Mouse (Mus musculus): ENCODE measurements around the gene Megf9. TPM values are rescaled to one million over a fixed set of nuclear protein-coding genes. Genes with fewer than 3 reads are reported as not detected.

The Megf9 gene
- polyA plus RNA-seq (2012; fragmentation: generic; extraction: Trizol): 1.7 TPM
- long read RNA-seq, experiment 1: 0 reads
- long read RNA-seq, experiment 2, full-length matches to known transcripts: 34 of 36 reads
- long read RNA-seq, experiment 2, partial matches to known transcripts: 0 of 36 reads
- long read RNA-seq, experiment 2, other reads (novel, unspliced or antisense): 2 of 36 reads

DNA sequence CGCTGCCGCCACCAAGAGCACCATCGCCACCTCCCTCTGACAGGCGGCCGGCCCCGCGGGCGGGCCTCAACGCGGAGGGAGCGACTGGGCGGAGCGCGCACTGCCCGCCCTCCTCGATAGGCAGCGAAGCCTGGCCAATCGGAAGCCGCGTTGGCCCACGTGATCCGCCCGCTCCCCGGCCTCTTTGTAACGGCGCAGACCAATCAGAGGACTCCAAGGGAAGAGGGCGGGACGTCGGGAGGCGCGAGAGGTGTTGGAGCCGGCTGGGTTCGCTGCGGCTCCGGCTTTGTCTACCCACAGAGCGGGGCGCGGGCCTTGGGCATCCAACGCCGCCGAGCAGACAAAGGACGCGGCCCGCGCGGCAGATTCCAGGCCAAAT is at the start of gene Megf9:
Megf9 (minus strand) TSS at position 105 of the 379 bp plus-strand sequence.
- peak within 1 kb of the TSS; percentile 56 for H3K4me3 ChIP-seq (ENCODE audit: insufficient read depth, poor library complexity, severe bottlenecking)
- H3K79me2 ChIP-seq (ENCODE audit: control insufficient read depth, insufficient read depth): no peaks in the 10 kb centered on the region
- TF ChIP-seq CTCF (IDR thresholded peaks at IDR 0.05; ENCODE audit: control insufficient read depth, insufficient read depth, insufficient read length) (no peak), MYOG (IDR thresholded peaks at IDR 0.05; ENCODE audit: control insufficient read depth, extremely low read depth, insufficient read length) (no peak), MAX (IDR thresholded peaks at IDR 0.05) (peak; percentile 18), MYOD1 (IDR thresholded peaks at IDR 0.05; ENCODE audit: control insufficient read depth, insufficient read length, low read depth) (no peak), FOSL1 (IDR thresholded peaks at IDR 0.05; ENCODE audit: insufficient read depth, low read length, poor library complexity, severe bottlenecking) (no peak), CEBPB (IDR thresholded peaks at IDR 0.05; ENCODE audit: low read depth) (no peak), USF1 (IDR thresholded peaks at IDR 0.05; ENCODE audit: low read depth) (peak; percentile 91)
- H3K79me3 ChIP-seq (ENCODE audit: low read depth): no peaks in the 10 kb centered on the region
- H3ac ChIP-seq (ENCODE audit: control insufficient read depth, insufficient read length, low read depth): peak within 1 kb of the TSS; percentile 89
- H3K27me3 ChIP-seq (ENCODE audit: control insufficient read depth, insufficient read depth, insufficient read length): no peaks in the 10 kb centered on the region
- no peaks in the 10 kb centered on the region for H3K36me3 ChIP-seq (ENCODE audit: control insufficient read depth, insufficient read depth)

- Histone ChIP-seq H3K79me2 (ENCODE audit: control insufficient read depth, insufficient read depth) (no peaks in the 10 kb centered on the region), H3ac (ENCODE audit: control insufficient read depth, insufficient read length, low read depth) (no peak overlapping the region), H3K27me3 (ENCODE audit: control insufficient read depth, insufficient read depth, insufficient read length) (no peaks in the 10 kb centered on the region), H3K36me3 (ENCODE audit: control insufficient read depth, insufficient read depth) (no peaks in the 10 kb centered on the region), H3K4me3 (ENCODE audit: insufficient read depth, poor library complexity, severe bottlenecking) (no peak overlapping the region), H3K79me3 (ENCODE audit: low read depth) (no peaks in the 10 kb centered on the region)
- TF ChIP-seq MYOD1 (IDR thresholded peaks at IDR 0.05; ENCODE audit: control insufficient read depth, insufficient read length, low read depth) (no peak), CTCF (IDR thresholded peaks at IDR 0.05; ENCODE audit: control insufficient read depth, insufficient read depth, insufficient read length) (no peak), FOSL1 (IDR thresholded peaks at IDR 0.05; ENCODE audit: insufficient read depth, low read length, poor library complexity, severe bottlenecking) (no peak), MAX (IDR thresholded peaks at IDR 0.05) (no peak), USF1 (IDR thresholded peaks at IDR 0.05; ENCODE audit: low read depth) (no peak), MYOG (IDR thresholded peaks at IDR 0.05; ENCODE audit: control insufficient read depth, extremely low read depth, insufficient read length) (no peak)
Observed at GRCm38 (mm10) chr4:70579654-70580053, 44.9 kb upstream of the Megf9 start.

DNA sequence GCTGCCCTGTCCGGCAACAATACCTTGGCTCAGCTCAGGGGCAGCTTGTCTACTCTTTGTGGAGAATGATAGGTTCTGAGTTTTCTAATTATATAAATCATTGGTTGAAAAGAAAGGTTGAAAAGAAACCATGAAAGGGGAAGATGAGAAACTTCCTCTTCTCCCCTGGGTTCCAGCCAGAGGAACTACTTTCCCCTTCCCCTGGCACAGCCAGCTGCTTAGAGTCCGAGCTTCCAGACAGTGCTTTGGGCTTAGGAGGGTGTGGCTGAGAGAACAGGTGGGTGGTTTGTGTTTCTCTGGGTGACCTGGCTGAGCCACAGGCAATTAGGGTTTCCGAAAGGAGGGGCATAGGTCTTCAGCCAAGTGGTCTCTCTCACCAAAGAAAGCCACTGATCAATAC is 43.5 kb upstream of the Megf9 start:
- H3K79me3 ChIP-seq (ENCODE audit: low read depth): no peaks in the 10 kb centered on the region

GRCm38 (mm10) chr4:70576096-70576495 is 41.3 kb upstream of the Megf9 start:
- H3ac ChIP-seq (ENCODE audit: control insufficient read depth, insufficient read length, low read depth): no peak overlapping the region
- TF ChIP-seq CEBPB (IDR thresholded peaks at IDR 0.05; ENCODE audit: low read depth) (no peak), CTCF (IDR thresholded peaks at IDR 0.05; ENCODE audit: control insufficient read depth, insufficient read depth, insufficient read length) (no peak), MAX (IDR thresholded peaks at IDR 0.05) (no peak), MYOG (IDR thresholded peaks at IDR 0.05; ENCODE audit: control insufficient read depth, extremely low read depth, insufficient read length) (no peak), MYOD1 (IDR thresholded peaks at IDR 0.05; ENCODE audit: control insufficient read depth, insufficient read length, low read depth) (no peak), USF1 (IDR thresholded peaks at IDR 0.05; ENCODE audit: low read depth) (no peak), FOSL1 (IDR thresholded peaks at IDR 0.05; ENCODE audit: insufficient read depth, low read length, poor library complexity, severe bottlenecking) (no peak)
- H3K27me3 ChIP-seq (ENCODE audit: control insufficient read depth, insufficient read depth, insufficient read length): no peaks in the 10 kb centered on the region
- no peaks in the 10 kb centered on the region for H3K79me2 ChIP-seq (ENCODE audit: control insufficient read depth, insufficient read depth)
- H3K36me3 ChIP-seq (ENCODE audit: control insufficient read depth, insufficient read depth): no peaks in the 10 kb centered on the region
- no peak overlapping the region for H3K4me3 ChIP-seq (ENCODE audit: insufficient read depth, poor library complexity, severe bottlenecking)
- H3K79me3 ChIP-seq (ENCODE audit: low read depth): no peaks in the 10 kb centered on the region

More for the DNA sequence above, 43.5 kb upstream of the Megf9 start:
- H3K36me3 ChIP-seq (ENCODE audit: control insufficient read depth, insufficient read depth): no peaks in the 10 kb centered on the region
- no peak overlapping the region for H3K4me3 ChIP-seq (ENCODE audit: insufficient read depth, poor library complexity, severe bottlenecking)
- H3K79me2 ChIP-seq (ENCODE audit: control insufficient read depth, insufficient read depth): no peaks in the 10 kb centered on the region
- no peaks in the 10 kb centered on the region for H3K27me3 ChIP-seq (ENCODE audit: control insufficient read depth, insufficient read depth, insufficient read length)
- no peak overlapping the region for H3ac ChIP-seq (ENCODE audit: control insufficient read depth, insufficient read length, low read depth)
- TF ChIP-seq CEBPB (IDR thresholded peaks at IDR 0.05; ENCODE audit: low read depth) (no peak), FOSL1 (IDR thresholded peaks at IDR 0.05; ENCODE audit: insufficient read depth, low read length, poor library complexity, severe bottlenecking) (no peak), MYOG (IDR thresholded peaks at IDR 0.05; ENCODE audit: control insufficient read depth, extremely low read depth, insufficient read length) (no peak), MYOD1 (IDR thresholded peaks at IDR 0.05; ENCODE audit: control insufficient read depth, insufficient read length, low read depth) (no peak), USF1 (IDR thresholded peaks at IDR 0.05; ENCODE audit: low read depth) (no peak), CTCF (IDR thresholded peaks at IDR 0.05; ENCODE audit: control insufficient read depth, insufficient read depth, insufficient read length) (no peak), MAX (IDR thresholded peaks at IDR 0.05) (no peak)

- no peaks in the 10 kb centered on the region for H3K79me2 ChIP-seq (ENCODE audit: control insufficient read depth, insufficient read depth)
- TF ChIP-seq USF1 (IDR thresholded peaks at IDR 0.05; ENCODE audit: low read depth): no peak
- TF ChIP-seq MYOD1 (IDR thresholded peaks at IDR 0.05; ENCODE audit: control insufficient read depth, insufficient read length, low read depth): no peak
- no peak for TF ChIP-seq CEBPB (IDR thresholded peaks at IDR 0.05; ENCODE audit: low read depth)
- no peak for TF ChIP-seq MAX (IDR thresholded peaks at IDR 0.05)
- no peak for TF ChIP-seq MYOG (IDR thresholded peaks at IDR 0.05; ENCODE audit: control insufficient read depth, extremely low read depth, insufficient read length)
- TF ChIP-seq FOSL1 (IDR thresholded peaks at IDR 0.05; ENCODE audit: insufficient read depth, low read length, poor library complexity, severe bottlenecking): no peak
- TF ChIP-seq CTCF (IDR thresholded peaks at IDR 0.05; ENCODE audit: control insufficient read depth, insufficient read depth, insufficient read length): no peak
- H3K36me3 ChIP-seq (ENCODE audit: control insufficient read depth, insufficient read depth): no peaks in the 10 kb centered on the region
- no peaks in the 10 kb centered on the region for H3K27me3 ChIP-seq (ENCODE audit: control insufficient read depth, insufficient read depth, insufficient read length)
- no peaks in the 10 kb centered on the region for H3K79me3 ChIP-seq (ENCODE audit: low read depth)
- H3ac ChIP-seq (ENCODE audit: control insufficient read depth, insufficient read length, low read depth): no peak overlapping the region
- H3K4me3 ChIP-seq (ENCODE audit: insufficient read depth, poor library complexity, severe bottlenecking): no peak overlapping the region
Observed at GRCm38 (mm10) chr4:70573926-70574325, 39.1 kb upstream of the Megf9 start.

Data from C2C12 (cell line).